Mouse (Mus musculus) G1E-ER4 (cell line): Measurements from ENCODE around the gene Gm20388. TPM values are rescaled to one million over a fixed set of nuclear protein-coding genes. Genes with fewer than 3 reads are reported as not detected.

Experiments
- GATA1 ChIP-seq: IDR thresholded peaks from one replicate; pipeline ENCODE4 v1.8.0; 2012; ENCODE audit warnings: low read length, inconsistent platforms
- polyA plus RNA-seq: library from polyadenylated mRNA; stranded (reverse); fragments of >175 nt; gene quantifications from 2 replicates; pipeline ENCODE4 v1.2.3, GENCODE M21; 2012

Gene Gm20388
- polyA plus RNA-seq, 1 experiment: not detected

GRCm38 (mm10) chr8:120530954-120531656, 620.5 kb downstream of the Gm20388 start:
- no peak for TF ChIP-seq GATA1

- TF ChIP-seq GATA1: no peak
Observed at GRCm38 (mm10) chr8:120531775-120532516, 621.3 kb downstream of the Gm20388 start.

DNA sequence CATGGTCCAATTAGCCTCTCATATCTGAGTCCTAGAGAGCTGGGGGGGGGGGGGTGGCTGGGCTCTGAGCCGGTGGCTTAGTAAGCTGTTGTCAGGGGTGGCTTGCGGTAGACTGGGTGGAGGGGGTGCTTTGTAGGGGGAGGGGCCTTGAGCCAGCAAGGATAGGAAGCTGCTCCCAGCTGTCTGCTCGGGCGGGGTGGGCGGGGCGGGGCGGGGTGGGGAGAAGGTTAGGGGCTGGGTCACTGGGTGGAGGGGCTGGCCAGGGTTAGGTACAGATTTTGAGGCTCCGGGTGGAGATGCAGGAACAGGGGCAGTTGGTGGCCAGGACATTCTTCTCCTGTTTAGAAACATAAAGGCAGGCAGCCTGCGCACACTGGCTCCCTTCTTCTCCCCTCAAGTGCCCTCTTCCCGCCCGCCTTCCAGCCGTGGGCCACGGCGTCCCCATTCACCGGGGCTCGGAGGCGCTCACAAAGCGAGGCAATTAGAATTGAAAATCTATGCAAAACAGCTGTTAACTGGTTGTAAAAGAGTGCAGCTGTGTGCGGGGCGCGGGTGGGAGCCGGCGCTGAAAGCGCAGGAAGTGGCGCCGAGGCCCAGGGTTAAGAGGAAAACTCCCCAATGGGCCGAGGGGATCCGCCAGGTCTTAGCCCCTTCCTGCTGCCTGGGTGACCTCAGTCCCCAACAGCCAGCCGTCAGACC, 622.0 kb downstream of the Gm20388 start:
- TF ChIP-seq GATA1: no peak

DNA sequence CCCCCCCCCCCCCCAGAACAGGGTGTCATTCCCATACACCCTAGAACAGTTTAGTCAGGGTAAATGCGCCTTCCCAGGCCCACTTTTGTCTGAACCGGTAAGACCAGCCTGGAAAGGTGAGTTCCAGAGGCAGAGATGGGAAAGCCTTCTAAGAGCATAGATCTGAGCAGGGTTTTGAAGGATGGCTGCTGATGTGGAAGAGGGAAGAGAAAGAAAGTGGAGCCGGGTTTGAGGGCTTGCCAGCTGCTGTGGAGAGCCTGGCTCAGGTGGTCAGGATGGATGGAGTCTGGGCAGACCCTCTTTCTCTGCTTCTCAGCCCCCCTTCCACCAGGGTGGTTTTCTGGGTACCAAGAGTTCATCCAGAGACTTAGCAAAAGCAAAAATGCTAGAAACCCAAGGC, 622.7 kb downstream of the Gm20388 start:
- no peak for TF ChIP-seq GATA1

DNA sequence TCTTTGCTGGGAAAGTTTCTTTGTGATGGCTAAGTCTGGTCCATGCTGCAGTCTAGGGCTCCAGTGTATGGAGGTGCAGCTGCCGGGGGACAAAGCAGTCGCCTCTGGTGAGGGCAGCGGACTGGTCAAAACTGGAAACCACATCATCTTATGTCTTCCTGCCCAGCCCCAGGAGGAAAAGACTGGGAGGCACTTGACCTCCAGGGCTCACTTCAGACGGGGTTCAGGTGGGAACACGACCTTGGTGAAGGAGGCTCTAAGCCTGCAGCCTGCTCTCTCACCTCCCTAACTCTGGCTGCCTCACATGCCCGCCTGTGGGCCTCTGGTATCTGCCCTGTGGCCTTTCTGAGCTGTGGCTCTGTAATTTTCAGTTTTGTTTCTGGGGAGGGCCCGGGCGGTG, 623.4 kb downstream of the Gm20388 start:
- no peak for TF ChIP-seq GATA1

GRCm38 (mm10) chr8:120534504-120535368, 624.1 kb downstream of the Gm20388 start:
- TF ChIP-seq GATA1: no peak

GRCm38 (mm10) chr8:120535452-120536305, 625.0 kb downstream of the Gm20388 start:
- no peak for TF ChIP-seq GATA1

DNA sequence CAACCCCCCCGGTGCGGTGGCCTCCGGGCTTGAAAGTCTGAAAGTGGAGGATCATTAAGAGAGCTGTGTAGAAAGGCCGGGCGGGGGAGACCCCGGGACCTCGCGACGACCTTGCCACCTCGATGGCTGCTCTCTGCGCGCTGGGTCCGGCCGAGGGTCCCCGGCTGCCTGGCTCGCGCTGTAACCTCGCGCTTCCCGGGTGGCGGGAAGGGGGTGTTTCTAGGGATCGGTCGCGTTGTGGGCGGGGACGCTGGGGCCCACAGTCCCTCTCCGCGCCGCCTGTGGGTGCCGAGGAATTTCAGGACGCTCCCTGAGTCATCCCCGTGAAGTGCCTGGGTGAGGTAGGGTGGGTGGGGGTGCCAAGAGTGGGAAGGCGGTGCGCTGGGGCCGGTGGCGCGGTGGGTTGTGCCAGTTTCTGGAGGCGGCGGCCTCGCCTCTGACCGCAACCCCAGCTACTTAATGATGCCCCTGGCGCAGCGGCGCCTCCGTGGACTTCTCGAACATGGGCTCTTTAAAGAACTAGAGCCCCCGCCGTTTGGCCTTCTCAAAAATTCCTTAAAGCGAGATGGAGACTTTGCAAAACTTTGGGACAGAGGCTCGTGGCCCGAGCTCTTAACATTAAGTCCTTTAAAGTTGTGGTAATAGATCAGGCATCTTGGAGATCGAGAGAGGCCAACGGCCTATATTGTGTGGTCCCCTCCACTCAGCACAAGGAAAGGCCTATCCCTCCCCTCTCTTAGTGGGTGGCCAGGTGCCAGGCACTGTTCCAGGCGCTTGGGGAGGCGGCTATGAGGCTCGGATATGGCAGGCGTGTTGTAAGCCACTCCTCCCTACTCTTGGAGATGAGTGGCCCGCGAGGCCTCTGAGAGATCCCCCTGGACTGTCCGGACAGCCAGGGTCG, 625.9 kb downstream of the Gm20388 start:
- TF ChIP-seq GATA1: no peak

- no peak for TF ChIP-seq GATA1
Observed at GRCm38 (mm10) chr8:120537207-120537817, 626.7 kb downstream of the Gm20388 start.

DNA sequence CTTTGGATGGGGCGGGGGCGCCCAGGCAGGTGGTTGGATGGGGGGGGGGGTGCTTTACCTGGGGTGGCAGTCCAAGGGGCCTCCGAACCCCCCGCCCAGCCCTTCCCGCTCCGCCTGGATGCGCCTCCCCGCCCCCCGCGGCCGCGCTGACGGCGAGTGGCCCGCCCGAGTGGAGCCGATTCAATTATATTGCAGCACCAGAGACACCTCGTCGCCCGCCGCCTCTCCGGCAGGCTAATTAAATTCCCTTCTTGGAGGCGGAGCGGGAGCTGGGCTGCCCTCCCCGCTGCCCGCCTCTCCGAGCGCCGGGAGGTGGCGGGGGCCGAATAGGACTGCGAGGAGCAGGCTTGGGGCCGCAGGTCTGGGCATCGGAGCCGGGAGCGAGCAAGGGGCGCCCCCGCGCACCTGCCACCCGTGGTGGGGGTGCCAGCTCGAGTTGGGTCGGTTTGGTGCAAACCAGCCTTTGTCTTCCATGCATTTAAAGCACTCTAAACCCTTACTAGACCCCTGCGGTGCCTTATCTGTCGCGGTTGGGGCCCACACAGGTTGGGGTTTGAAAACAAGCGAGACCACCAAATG, 627.3 kb downstream of the Gm20388 start:
- TF ChIP-seq GATA1: no peak

DNA sequence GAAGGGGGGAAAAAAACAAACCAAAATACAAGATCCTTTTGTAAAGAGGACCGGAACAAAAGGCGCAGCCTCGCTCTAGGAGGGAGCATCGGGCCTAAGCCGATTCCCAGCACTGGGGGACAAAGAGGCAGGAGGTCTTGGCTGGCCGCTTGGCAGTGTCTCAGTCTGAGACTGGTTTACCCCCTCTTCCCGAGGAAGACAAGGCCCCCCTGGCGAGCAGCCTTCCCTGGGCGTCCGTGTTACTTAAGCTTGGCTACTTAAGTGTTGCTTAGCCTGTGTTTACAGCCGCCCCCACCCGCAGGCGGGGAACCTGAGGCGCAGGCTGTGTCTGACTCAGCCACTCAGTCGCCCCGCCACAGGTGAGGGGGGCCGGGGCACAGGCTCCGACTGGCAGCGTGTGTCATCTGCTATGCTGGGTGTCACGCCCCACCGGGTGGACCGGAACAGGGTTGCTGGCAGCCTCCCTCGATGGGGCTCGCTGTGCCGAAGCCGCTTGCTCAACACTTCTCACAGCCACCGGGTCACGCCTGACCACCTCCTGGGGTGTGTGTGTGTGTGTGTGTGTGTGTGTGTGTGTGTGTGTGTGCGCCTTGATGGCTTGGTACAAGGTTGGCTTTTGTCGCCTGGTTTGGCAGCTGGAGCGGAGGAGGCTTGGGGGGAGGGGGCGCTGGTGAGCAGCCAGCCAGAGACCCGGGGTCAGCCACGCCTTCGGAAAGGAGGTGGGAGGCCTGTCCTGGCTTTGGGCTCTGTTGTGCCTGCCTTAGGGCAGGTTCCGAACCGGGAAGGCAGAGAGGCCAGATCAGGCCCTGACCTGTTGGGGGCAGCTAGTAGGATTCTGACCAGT, 628.0 kb downstream of the Gm20388 start:
- TF ChIP-seq GATA1: no peak

- no peak for TF ChIP-seq GATA1
Observed at GRCm38 (mm10) chr8:120539381-120539774, 628.7 kb downstream of the Gm20388 start.
